Mouse (Mus musculus) hindbrain, postnatal 0 days (tissue): Measurements from ENCODE around the gene Smarce1. TPM values are rescaled to one million over a fixed set of nuclear protein-coding genes. Genes with fewer than 3 reads are reported as not detected.

ENCODE experiments used
- ATAC-seq: fragments of 200-750 bp; cut with Nextera tagmentation; 2 replicates; pipeline ENCODE4 v1.8.0; 2017; ENCODE audit warnings: mild to moderate bottlenecking, moderate TSS enrichment, moderate library complexity
- DNase-seq: peaks from one replicate; pipeline ENCODE4 v3.0.0-alpha.2; 2015; ENCODE audit warnings: low spot score
- H3K27ac ChIP-seq: fragments of 300-500 bp; sonication (generic); 2 replicates; pipeline ENCODE4 v1.5.1; 2014; ENCODE audit warnings: mild to moderate bottlenecking
- H3K27me3 ChIP-seq: fragments of 300-500 bp; sonication (generic); 2 replicates; pipeline ENCODE4 v1.6.1; 2014; ENCODE audit warnings: low read length, mixed read lengths; ENCODE audit not compliant: insufficient read depth
- H3K36me3 ChIP-seq: fragments of 300-500 bp; sonication (generic); 2 replicates; pipeline ENCODE4 v1.6.1; 2014; ENCODE audit warnings: low read length, mixed read lengths; ENCODE audit not compliant: insufficient read depth
- H3K4me1 ChIP-seq: fragments of 300-500 bp; sonication (generic); 2 replicates; pipeline ENCODE4 v1.6.1; 2014; ENCODE audit warnings: antibody characterized with exemption, low read length, mixed read lengths; ENCODE audit not compliant: insufficient read depth
- H3K4me2 ChIP-seq: fragments of 300-500 bp; sonication (generic); 2 replicates; pipeline ENCODE4 v1.6.1; 2014; ENCODE audit warnings: low read depth, mild to moderate bottlenecking, low read length, moderate library complexity, mixed read lengths
- H3K4me3 ChIP-seq: fragments of 300-500 bp; sonication (generic); 2 replicates; pipeline ENCODE4 v1.5.1; 2014; ENCODE audit warnings: low read length
- H3K9ac ChIP-seq: fragments of 300-500 bp; sonication (generic); replicated peaks from 2 replicates; pipeline ENCODE4 v1.6.1; 2014; ENCODE audit warnings: mild to moderate bottlenecking, low read length, moderate library complexity, mixed read lengths
- H3K9me3 ChIP-seq: fragments of 300-500 bp; sonication (generic); 2 replicates; pipeline ENCODE4 v1.6.1; 2016; ENCODE audit warnings: low read length, mixed read lengths
- CTCF ChIP-seq: IDR thresholded peaks from 2 replicates; pipeline ENCODE4 v1.5.1; 2016; ENCODE audit warnings: antibody characterized with exemption, control low read depth, low read depth
- WGBS: fragments of 180-500 bp; shearing (Covaris S2); extraction: QIAGEN DNeasy Blood & Tissue Kit; methylation state at CpG from one replicate; pipeline ENCODE4 v1.1.7; 2014; 5-methylcytosine and 5-hydroxymethylcytosine counted together
- polyA plus RNA-seq: library from polyadenylated mRNA; unstranded; fragments of >200 nt; fragmentation: Nextera tagmentation; extraction: Ambion mirVana; gene quantifications from 2 replicates; pipeline ENCODE4 v1.2.1, GENCODE M21; 2015
- total RNA-seq: library from RNA; depleted of rRNA; stranded (reverse); fragments of >200 nt; gene quantifications from 2 replicates; pipeline ENCODE4 v1.2.3, GENCODE M21; 2014

Smarce1 gene
- total and polyA plus RNA-seq, 2 experiments from 2014 or later = 66.7 to 186 TPM

- TF ChIP-seq CTCF = no peak
- H3K4me2 ChIP-seq = no peak overlapping the region
- no peak overlapping the region for H3K27ac ChIP-seq
- no peaks in the 10 kb centered on the region for H3K36me3 ChIP-seq
- no peaks in the 10 kb centered on the region for H3K9me3 ChIP-seq
- ATAC-seq (no peak), DNase-seq (no peak)
- no peaks in the 10 kb centered on the region for H3K27me3 ChIP-seq
- no peak overlapping the region for H3K9ac ChIP-seq
- WGBS = 70% methylated on average over 9 of the region's 9 CpGs
- no peak overlapping the region for H3K4me3 ChIP-seq
- no peaks in the 10 kb centered on the region for H3K4me1 ChIP-seq
Measured at GRCm38 (mm10) chr11:99265220-99265619, 34.4 kb upstream of the Smarce1 start.

- Histone ChIP-seq H3K36me3 (no peaks in the 10 kb centered on the region), H3K27me3 (no peaks in the 10 kb centered on the region), H3K4me3 (no peak overlapping the region), H3K4me2 (no peak overlapping the region), H3K9ac (no peak overlapping the region), H3K9me3 (no peaks in the 10 kb centered on the region), H3K4me1 (no peaks in the 10 kb centered on the region), H3K27ac (no peak overlapping the region)
- DNase-seq (no peak), ATAC-seq (no peak)
- peak; percentile 16; the same call in 1 of the 2 replicates for TF ChIP-seq CTCF
- WGBS = 72% methylated on average over 4 of the region's 4 CpGs
Measured at GRCm38 (mm10) chr11:99256213-99256612, 25.4 kb upstream of the Smarce1 start.

GRCm38 (mm10) chr11:99255316-99255715, 24.5 kb upstream of the Smarce1 start:
- H3K27me3 ChIP-seq = no peaks in the 10 kb centered on the region
- H3K4me3 ChIP-seq = no peak overlapping the region
- WGBS = 96% methylated on average over 8 of the region's 8 CpGs
- H3K4me2 ChIP-seq = no peak overlapping the region
- DNase-seq = no peak
- H3K9ac ChIP-seq = no peak overlapping the region
- no peak for TF ChIP-seq CTCF
- no peaks in the 10 kb centered on the region for H3K4me1 ChIP-seq
- no peak for ATAC-seq
- H3K36me3 ChIP-seq = no peaks in the 10 kb centered on the region
- no peak overlapping the region for H3K27ac ChIP-seq
- H3K9me3 ChIP-seq = no peaks in the 10 kb centered on the region

- 61% methylated on average over 2 of the region's 2 CpGs for WGBS
- H3K4me3 ChIP-seq = no peak overlapping the region
- no peaks in the 10 kb centered on the region for H3K27me3 ChIP-seq
- no peak overlapping the region for H3K27ac ChIP-seq
- no peak overlapping the region for H3K4me2 ChIP-seq
- no peak for ATAC-seq
- TF ChIP-seq CTCF = peak; percentile 34
- no peaks in the 10 kb centered on the region for H3K36me3 ChIP-seq
- no peaks in the 10 kb centered on the region for H3K9me3 ChIP-seq
- no peak overlapping the region for H3K9ac ChIP-seq
- DNase-seq = no peak
- H3K4me1 ChIP-seq = no peaks in the 10 kb centered on the region
Measured at GRCm38 (mm10) chr11:99253893-99254292, 23.1 kb upstream of the Smarce1 start.

GRCm38 (mm10) chr11:99252671-99253070, 21.9 kb upstream of the Smarce1 start:
- ATAC-seq (no peak), DNase-seq (peak; percentile 9)
- H3K27me3 ChIP-seq = no peaks in the 10 kb centered on the region
- no peak overlapping the region for H3K9ac ChIP-seq
- H3K9me3 ChIP-seq = no peaks in the 10 kb centered on the region
- H3K4me2 ChIP-seq = no peak overlapping the region; the same call in 1 of the 2 replicates
- WGBS = 31% methylated on average over 8 of the region's 8 CpGs
- TF ChIP-seq CTCF = no peak
- no peaks in the 10 kb centered on the region for H3K36me3 ChIP-seq
- H3K4me1 ChIP-seq = no peaks in the 10 kb centered on the region
- no peak overlapping the region for H3K4me3 ChIP-seq
- no peak overlapping the region for H3K27ac ChIP-seq

- Histone ChIP-seq H3K36me3 (no peaks in the 10 kb centered on the region), H3K4me1 (no peaks in the 10 kb centered on the region), H3K4me2 (no peak overlapping the region), H3K4me3 (no peak overlapping the region), H3K27me3 (no peaks in the 10 kb centered on the region), H3K9ac (no peak overlapping the region), H3K27ac (no peak overlapping the region), H3K9me3 (no peaks in the 10 kb centered on the region)
- TF ChIP-seq CTCF = no peak
- 73% methylated on average over 3 of the region's 3 CpGs for WGBS
- ATAC-seq (no peak), DNase-seq (no peak)
Measured at GRCm38 (mm10) chr11:99250666-99251065, 19.8 kb upstream of the Smarce1 start.

- Histone ChIP-seq H3K9ac (no peak overlapping the region), H3K36me3 (no peaks in the 10 kb centered on the region), H3K9me3 (no peaks in the 10 kb centered on the region), H3K27ac (no peak overlapping the region), H3K27me3 (no peaks in the 10 kb centered on the region), H3K4me2 (no peak overlapping the region), H3K4me1 (no peaks in the 10 kb centered on the region), H3K4me3 (no peak overlapping the region)
- no peak for ATAC-seq
- 60% methylated on average over 5 of the region's 5 CpGs for WGBS
- DNase-seq = no peak
- no peak for TF ChIP-seq CTCF
Measured at GRCm38 (mm10) chr11:99250241-99250640, 19.4 kb upstream of the Smarce1 start.
